Mouse (Mus musculus) spleen, adult 12 weeks (tissue): ENCODE data around the gene Fcrl6.

Experiments
- DNase-seq: peaks from one replicate; pipeline ENCODE4 v3.0.0; 2022; ENCODE audit warnings: low spot score

The Fcrl6 gene

GRCm38 (mm10) chr1:172614654-172615053, 12.3 kb upstream of the Fcrl6 start:
- no peak for DNase-seq

DNA sequence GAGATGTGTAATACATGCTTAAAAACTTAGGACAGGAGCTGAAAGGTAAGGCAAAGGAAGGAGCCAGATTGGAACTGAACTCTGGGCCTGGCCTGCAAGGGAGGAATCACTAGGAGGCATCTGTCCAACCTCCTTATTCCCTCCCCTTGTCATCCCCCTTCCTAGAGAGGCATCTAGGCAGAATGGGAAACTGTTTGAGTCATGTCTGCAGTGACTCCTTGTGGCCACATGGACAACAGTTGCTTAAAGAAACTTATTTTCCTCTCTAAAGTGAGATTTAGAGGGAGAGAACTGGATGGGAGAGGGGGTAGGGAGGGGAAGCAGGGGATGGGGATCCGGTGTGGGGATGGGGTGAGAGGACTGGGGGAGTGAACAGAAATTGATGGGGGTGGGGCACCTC, 10.4 kb upstream of the Fcrl6 start:
- no peak for DNase-seq

- no peak for DNase-seq
Observed at GRCm38 (mm10) chr1:172611304-172611703, 9.0 kb upstream of the Fcrl6 start.

GRCm38 (mm10) chr1:172594495-172594894, 7.9 kb downstream of the Fcrl6 start:
- DNase-seq = no peak

DNA sequence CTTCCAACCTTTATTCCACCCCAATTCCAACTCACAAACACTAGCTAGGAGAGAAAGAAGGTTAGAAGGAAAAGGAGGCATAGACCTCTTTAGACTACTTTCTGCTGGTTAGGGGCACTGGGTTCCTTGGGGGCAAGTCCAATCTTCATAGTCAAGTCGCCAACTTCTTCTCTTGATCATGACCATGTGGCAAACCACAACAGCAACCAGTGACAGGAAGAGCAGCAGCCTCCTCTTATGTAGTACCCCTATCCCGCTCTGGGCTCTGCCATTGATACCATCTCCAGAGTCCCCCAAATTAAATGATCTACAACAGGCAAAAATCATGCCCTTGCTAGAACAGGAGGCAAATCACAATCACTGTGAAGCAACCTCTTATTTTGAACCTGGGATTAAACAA, 8.4 kb downstream of the Fcrl6 start:
- DNase-seq = no peak

- no peak for DNase-seq
Observed at GRCm38 (mm10) chr1:172593321-172593720, 9.0 kb downstream of the Fcrl6 start.

DNA sequence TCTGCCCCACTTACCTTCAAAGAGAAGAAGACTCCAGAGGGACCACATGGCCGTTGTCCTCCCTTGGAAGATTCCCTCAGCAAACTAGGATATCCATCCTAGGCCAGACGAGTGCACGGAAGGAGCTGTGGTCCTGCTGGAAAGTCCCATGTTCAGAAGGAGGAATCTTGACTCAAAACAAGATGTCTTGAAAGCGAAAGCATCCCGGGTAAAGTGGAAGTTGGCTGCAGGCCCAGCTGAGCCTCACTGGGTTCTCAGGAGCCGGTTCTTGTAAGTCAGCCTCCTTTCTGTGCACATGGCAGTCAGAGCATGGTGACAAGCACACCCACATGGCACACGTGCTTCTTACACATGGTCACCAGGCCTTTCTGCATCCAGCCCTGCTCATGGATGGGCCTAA, 12.0 kb downstream of the Fcrl6 start, which contains the start of gene Slamf8:
Gene Slamf8 (minus strand): TSS at position 184 of the 400 bp plus-strand sequence.
- DNase-seq = no peak

DNA sequence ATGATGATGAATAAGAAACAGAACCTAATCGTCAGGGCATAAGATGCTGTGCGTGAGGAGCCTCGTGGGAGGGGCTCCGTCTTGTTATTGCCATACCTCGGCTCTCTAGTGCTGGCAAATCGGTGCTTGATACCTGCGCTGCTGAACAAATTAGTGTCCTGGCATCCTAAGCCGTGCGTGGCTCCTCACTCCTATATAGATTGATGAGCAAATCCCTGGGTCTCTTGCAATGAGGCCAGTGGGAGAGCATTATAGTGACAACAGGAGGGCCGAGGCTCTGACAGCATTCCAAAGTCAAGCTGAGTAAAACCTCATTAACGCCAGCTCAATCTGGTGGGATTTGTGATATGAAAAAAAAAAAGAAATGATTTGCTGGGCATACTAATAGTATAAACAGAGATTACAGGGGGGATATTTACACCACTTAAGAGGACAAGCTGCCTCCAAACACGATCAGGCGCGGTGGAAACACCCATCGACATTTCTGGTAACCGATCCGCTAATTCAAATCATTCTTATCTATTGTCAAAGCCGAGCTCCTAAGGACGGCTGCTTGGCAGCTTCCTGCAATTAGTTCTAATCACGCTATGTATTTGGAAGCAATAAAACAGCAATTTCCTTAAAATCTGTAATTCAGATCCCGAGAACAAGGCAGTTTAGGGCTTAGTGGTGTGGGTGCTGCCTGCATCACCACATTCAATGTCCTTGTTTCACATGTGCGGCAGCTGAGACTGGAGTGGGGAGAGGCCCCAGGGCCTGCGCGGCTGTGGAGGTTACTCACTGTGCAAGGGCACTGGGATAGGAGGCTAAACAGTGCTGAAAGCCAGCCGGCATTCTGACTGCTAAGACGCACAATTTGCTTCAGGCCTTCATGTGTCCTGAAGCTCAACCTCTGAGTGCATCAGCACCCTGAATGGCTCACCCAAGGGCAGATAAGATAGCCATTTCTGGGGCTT, 16.5 kb downstream of the Fcrl6 start:
- DNase-seq = no peak

DNA sequence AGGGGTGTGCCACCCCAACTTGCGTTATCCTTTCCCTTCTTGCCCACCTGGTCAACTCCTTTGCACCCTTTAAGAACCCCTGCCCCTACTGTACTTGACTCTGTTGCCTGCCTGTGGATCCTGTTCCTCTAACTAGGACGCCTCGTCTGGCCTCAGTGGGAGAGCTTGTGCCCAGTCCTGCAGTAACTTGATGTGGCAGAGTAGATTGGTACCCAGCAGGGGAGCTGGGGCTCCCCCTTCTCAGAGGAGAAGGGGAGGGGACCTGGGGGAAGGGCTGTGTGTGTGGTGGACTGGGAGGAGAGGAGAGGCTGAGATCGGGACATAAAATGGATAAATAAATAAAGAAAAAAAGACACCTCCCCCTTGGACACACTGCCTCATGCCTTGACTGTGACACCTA, 17.3 kb downstream of the Fcrl6 start:
- no peak for DNase-seq

DNA sequence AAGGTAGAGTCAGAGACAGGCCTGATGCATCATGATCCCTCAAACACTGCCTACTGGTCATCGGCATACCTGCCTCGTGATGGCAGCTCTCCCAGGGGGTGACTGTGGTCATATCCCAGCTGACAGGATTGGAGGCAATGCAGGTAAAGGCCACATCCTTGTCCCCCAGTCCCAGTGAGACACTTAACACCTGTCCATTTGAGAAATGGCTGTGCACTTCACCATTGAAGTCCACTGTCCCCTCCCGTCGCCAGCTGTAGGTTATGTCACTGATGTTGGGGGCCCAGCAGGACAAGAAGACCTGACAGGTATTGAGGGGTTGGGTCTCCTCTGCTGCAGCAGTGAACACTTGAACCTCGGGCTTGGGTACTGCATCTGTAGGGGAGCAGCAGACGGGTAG, 18.1 kb downstream of the Fcrl6 start:
- DNase-seq = no peak

- DNase-seq = no peak
Observed at GRCm38 (mm10) chr1:172582436-172582835, 19.9 kb downstream of the Fcrl6 start.

- no peak for DNase-seq
Observed at GRCm38 (mm10) chr1:172580116-172580515, 22.2 kb downstream of the Fcrl6 start.

DNA sequence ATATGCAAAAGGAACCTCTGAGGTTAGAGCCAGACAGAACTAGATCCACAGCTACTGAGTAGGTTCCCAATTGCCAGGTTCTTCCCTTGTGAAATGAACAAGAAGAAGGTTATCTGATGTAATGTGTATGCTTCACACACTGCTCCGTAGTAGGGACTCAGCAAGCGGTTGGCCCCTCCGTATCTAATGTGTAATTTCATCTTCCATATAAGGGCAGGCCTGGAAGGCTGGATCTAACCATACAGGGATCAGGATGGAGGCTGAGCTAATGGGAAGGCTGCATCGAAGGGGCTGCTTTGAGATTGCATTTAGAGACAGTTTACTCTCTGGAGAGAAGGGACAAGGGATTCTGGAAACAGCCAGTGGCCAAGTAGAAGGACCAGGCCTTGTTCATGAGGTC, 34.6 kb downstream of the Fcrl6 start:
- no peak for DNase-seq

- no peak for DNase-seq
Observed at GRCm38 (mm10) chr1:172566131-172566530, 36.2 kb downstream of the Fcrl6 start.

GRCm38 (mm10) chr1:172563465-172563828, 38.9 kb downstream of the Fcrl6 start:
- no peak for DNase-seq

GRCm38 (mm10) chr1:172562641-172563464, 39.5 kb downstream of the Fcrl6 start:
- DNase-seq = peak; percentile 23

GRCm38 (mm10) chr1:172555638-172556037, 46.7 kb downstream of the Fcrl6 start, which contains the start of gene Vsig8:
TSS of gene Vsig8 (plus strand) at chr1:172555938.
- no peak for DNase-seq

DNA sequence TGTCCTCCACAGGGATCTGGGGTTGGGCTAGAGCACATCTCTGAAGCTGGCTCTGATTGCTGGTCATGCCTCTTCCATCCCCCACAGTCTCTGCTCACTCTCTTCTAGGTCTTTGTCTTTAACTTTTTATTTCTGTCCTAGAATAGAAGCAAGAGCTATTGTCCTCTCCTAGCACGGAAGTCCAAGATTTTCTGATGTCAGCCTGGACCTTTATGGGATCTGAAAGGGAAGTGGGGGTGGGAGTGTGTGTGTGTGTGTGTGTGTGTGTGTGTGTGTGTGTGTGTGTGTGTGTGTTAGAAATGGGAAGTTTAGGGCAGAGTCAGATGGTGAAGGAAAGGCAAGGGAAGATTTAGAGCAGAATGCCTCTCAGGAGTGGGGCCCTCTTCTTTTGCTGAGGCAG, 49.7 kb downstream of the Fcrl6 start:
- no peak for DNase-seq

GRCm38 (mm10) chr1:172551009-172551408, 51.3 kb downstream of the Fcrl6 start:
- no peak for DNase-seq

DNA sequence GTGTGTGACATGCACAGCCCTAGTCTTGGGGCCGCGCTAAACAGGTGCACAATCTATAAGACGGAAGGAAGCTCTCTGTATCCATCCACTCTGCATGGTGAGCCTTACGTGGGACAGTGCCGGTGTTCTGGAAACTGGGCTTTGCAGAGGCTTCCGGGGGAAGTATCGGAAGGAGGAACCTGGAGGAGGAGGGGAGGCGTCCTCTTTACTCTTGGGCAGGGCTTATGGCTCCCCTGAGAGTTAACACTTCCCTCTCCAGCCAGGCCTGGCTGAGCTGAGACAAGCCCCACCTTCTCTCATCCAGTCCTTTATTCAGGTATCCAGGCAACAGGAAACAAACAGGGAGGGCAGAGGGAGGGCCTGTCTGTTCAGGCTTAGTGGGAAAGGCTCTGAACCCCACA, 51.8 kb downstream of the Fcrl6 start:
- DNase-seq = peak; percentile 16

DNA sequence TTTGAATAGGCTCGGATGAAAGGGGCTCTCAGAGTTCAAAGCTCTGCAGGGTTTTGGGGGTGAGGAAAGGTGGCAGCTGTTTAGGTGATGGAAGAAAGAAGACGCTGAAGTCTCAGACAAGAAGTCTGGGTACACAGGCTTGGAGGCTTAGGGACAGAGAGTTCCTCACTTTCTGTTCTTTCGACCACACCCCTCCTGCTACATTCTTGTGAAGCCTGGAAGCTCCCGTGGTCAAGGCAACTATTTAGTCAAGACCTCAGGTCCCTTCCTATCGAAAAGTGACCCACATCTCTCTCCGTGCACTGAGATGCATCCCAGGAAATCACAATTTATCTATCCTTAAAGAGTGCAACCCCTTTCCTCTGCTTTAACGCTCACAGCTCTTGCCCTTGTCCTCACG, 52.6 kb downstream of the Fcrl6 start:
- DNase-seq = no peak

DNA sequence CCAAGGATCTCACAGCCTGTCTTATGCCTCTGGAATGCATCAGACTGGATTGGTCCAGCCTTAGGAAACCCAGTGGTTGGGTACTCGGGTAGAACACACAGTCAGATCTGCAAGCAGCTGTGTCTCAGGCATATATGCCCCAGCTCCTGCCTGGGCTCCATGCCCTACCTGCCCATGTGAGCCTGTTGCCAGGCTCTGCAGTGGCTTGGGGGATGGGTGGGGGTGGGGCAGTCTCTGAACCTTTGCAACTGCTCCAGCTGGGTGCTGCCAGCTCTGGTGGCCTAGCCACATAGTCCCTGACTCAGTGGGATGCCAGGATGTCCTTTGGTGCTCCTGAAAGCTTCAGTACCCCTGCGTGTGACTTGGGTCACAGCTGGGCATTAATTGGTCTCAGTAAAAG, 53.0 kb downstream of the Fcrl6 start:
- DNase-seq = no peak

DNA sequence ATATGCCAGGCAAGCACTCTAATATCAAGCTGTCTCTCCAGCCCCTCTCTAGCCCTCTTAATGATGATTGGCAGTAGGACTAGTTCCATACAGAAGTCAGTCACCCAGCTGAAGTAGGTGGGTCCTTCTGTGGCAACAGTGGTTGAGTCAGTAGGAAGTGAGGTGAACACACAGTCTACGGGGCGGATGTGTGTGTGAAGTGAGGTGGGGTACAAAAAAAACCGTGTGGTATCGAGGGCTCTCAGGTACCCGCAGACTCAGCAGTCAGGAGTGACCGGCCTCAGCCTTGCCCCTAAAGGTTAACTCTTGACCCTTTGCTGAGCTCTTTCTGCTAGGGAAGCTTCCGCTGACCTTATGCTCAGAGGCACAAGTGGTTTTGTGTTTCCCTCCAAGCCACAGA, 53.9 kb downstream of the Fcrl6 start:
- DNase-seq = no peak
